Mouse (Mus musculus) embryo, embryonic 10 days (tissue): ENCODE measurements at regions not wholly inside any gene's neighbourhood (a gene's known extent, or its start where the extent isn't known, plus 50 kb on each side); places are given as distances from the start of the nearest gene placed in this dataset.
"Not testable (repeated sequence)": the region's sequence is repeated elsewhere in the genome, so short reads cannot be mapped to it uniquely, and the experiment has no call there.

ENCODE experiments used
- DNase-seq: peaks from one replicate; pipeline ENCODE4 v3.0.0-alpha.2; 2015; ENCODE audit warnings: low spot score

DNA sequence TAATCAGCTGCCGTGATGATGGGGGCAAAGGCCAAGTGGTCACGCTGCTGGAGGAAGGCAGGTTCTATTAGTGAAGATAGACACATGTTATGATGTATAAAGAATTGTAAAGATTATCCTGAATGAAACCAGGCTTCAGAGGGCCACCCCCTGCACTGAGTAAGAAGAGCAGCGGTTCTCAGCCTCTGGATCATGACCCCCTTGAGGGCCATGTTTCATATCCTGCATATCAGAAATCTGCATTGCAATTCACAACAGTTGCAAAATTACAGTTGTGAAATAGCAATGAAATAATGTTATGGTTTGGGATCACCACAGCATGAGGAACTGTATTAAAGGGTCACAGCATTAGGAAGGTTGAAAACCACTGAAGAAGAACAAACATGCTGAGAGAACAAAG lies 162.5 kb upstream of the Zranb2 start:
- DNase-seq: no peak

DNA sequence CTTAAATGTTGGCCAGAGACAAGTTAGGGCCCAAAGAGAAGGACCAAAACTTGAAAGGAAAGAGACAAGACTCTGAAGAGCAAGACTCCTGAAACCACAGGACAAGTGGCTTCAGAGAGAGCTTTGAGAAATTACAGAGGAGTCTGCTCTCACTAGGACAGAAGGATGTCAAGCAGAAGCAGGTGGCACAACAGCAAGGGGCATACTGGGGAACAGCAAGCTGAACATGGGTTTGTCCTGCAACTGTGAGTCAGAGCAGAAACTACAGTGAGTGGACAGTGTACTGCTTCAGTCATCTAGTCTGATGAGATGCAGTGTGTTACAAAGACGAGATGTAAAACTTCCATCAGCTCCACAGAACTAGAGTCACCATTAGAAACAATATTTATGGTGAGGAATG lies 160.6 kb upstream of the Zranb2 start:
- DNase-seq: no peak

DNA sequence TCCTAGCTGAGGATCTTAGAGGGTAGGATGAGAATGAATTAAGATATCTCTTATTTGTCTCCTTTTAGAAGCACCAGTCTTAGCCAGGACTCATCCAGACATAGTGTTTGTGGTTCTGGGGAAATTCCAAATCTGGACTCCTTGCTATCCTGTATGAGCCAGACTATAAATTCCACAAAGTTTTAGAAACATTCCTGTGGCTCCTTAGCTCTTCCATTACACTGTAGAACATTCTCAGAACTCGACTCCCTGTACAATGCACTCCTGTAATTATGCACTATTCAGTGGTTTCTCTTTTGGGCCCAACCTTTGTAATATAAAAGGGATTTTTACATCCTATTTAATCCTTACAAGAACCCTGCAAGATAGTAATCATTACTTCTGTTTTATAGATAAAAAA lies 159.8 kb upstream of the Zranb2 start:
- DNase-seq: no peak

DNA sequence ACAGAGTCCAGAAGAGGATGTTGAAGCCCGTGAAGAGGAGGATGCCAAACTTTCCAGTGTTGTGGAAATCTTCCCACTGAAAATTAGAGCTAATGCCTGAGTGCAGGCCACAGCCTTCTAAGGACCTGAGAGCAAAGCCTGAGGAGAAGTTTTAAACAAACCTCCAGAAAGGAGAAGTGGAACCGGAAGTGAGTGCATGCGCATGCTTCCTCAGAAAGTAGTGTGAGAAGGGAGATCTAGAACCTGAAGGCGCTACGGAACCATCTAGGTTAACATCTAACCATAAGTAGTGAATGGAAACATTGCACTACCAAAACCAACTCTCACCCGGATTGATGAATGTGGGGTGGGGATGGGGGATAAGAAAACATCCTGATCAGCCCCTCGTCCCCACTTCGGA lies 156.4 kb upstream of the Zranb2 start:
- no peak for DNase-seq

DNA sequence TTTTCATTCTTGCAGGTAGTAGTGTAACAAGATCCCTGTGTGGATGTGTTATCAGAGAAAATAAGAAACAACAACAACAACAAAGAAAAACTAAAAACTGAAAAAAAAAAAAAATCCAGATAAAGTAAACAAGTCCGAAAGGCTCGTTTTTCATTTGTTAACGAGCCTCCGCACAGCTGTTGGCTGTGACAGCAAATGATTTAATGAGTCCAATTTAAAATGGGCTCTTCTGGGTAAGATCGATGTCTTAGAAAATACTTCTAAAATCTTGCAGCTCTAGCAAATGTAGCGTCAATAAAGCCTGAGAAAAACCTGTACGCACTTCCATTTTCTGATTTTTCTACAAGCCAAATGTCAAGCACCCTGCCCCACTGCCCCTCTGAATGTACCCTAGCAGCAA lies 155.8 kb upstream of the Zranb2 start:
- no peak for DNase-seq

DNA sequence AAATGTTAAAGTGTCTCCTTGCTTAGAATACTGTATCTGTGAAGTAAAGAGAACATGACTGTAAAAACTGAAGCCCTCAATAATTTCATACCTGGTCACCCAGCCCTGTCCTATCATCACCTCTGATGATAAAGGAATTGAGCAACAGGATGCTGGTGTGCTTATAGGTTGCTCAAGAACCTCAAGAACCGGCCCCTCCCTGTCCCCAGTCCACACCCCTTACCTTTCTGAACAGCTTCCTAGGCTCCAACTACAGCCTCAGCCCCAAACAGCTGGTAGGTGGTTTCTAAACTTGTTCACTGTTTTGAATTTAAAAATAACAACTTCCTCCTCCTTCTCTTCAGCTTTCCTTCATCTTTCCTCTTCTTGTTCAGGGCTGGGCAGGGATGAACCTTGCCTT lies 142.1 kb upstream of the Zranb2 start:
- DNase-seq: no peak

DNA sequence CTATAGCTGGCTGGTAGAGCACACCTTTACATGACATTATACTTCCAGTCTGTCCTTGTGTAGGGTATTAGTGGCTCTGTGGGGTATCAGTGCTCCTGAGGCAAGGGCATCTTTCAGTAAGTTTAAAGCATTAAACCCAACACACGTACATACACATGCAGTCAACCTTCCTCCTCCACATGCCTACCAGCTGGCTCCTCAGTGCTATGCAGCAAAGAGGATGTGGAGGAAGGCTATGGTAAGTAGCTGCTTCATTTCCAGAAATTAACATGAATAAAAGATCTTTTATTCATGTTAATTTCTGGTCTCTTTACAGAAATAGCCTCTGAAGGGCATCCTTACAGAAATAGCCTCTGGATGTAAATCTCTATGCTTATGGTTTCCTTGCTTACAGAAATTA lies 140.1 kb upstream of the Zranb2 start:
- no peak for DNase-seq

DNA sequence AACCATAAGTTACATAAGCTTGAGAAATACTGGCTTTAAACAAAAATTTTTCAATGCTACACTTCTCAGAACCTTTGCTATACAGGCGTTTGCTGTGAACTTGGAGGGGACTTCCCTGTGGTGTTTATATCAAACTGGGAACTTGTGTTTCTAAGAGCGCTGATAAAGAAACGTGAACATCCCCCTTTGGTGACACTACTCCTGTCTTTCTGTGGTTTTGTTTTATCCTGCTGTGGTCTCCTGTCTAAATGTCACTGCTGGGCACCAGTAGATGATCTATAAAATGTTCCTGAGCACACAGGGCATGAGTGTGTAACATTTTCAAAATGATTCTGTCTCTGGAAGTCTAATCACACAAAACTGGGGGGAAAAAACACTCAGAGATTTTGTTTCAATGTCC lies 134.1 kb upstream of the Zranb2 start:
- DNase-seq: no peak

DNA sequence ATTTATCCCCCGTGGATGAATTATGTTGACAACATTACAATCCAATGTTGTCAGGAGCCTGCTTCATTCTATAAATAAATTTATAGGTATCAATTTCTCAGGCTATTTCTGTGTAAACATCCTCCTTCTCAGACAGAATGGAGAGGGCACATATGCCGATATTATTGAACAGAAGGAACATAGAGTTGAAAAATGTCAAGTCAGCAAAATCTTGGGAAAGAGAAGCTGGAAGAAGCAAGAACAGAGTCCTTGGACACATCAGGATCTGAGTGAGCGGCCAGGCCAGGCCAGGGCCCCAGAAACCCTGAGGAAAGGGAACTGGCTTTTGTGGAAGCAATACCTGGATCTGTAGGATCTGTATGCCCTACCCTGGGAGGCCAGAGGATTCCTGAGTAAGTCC lies 129.9 kb upstream of the Zranb2 start:
- DNase-seq: no peak

DNA sequence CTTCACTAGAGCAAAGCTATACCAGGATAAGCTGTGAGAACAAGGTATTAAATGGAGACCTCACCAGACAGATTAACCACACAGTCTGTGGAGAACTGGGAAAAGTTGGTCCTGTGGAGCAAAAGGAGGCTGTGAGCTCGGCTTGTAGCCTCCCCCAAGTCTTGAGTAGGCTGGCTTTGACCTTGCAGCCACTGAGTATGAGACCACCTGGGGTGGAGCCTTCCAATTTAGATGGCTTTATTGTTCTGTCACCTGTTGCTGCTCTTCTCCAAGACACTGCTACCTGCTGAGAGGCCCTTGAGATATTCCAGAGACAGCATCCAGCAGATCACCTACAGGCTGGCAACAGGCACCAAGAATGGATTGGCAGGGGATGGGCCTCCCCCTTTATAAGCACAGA lies 110.5 kb upstream of the Zranb2 start:
- not testable (repeated sequence) for DNase-seq

DNA sequence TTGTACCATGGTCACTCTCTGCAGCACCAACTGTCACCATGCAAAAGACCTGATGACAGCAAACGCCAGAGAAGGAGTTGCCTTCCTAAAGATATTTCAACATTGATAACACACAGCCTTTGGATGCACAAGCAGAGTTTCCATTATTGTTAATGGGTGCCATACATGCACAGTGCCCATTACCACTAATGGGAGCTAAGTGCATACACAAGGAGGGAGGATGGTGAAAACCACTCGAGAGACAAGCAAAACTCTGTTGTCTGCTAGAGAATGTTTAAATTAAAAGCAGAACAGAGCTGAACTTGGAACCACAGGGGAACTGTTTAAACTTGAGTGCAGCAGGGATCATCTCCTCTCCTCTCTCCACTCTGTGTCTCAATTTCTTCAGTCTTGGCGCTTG lies 107.2 kb upstream of the Zranb2 start:
- DNase-seq: no peak

DNA sequence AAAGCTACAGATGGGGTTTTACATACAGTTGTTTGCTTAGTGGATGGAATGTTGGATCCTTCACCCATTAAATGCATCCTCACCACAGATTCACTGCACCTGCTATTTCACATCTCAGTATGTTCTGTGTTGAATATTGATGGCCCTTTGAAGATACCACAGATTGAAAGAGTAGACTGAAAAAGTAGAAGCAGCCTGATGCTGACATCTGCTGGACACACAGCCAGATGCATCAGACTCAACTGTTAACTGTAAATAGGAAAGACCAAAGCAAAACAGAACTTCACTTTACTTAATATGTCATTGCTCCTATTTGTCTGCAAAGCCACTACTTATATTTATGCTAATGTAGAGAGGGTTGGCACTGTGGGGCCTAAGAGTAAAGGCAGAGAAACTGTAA lies 84.2 kb upstream of the Zranb2 start:
- peak; percentile 40 for DNase-seq

DNA sequence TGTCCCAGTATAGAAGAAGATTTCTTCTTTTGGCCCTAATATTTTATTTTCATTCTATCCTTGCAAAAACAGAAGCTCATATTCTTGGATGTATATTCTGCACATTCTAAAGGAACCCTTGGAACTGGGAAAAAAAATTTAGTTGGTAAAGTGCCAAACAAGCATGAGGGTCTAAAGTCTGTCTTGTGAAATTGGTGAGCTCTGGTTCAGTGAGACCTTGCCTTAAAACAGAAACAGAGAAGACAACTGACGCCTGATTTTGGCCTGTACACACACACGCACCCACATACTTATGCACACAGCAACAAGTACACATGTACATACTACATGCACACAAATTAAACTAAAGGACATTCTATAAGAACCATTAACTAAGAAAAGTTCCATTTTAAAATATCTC lies 62.4 kb upstream of the Zranb2 start:
- no peak for DNase-seq

DNA sequence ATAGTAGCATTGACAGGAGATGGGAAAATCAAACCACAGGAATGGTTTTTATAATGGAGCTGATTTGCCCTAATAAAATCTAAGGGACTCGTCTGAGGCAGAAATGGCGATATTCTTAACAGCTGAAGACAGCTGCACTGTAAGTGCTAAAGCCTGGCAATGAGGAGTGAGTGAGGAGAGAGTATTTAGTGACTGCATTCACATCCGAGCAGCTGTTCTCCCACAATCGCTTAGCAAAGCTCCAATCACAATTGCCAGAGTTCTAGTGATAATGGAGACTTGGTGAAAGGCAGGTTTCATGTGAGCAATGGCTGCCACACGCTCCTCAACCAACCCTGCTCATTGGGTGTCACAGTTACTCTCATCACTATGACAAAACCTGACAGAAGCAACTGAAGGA lies 61.3 kb upstream of the Zranb2 start:
- no peak for DNase-seq

DNA sequence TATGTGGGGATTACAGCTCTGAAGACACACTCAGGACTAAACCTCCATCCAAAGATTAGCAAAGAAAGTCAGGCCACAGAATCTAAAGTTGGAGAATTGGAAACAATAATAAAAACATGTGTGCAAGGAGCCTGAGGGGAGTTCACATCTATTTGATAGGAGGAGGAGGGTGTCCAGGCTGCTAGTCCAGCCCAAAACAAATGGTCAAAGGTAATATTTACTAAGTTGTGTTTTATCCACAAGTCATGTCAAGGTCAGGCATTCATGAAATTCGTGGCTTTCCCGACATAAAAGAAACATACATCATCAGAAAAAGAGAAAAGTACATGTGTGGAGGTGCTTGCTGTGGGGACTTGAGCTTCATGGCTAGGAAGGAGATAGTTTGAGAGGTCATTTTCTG lies 56.2 kb upstream of the Zranb2 start:
- DNase-seq: no peak
